Mouse (Mus musculus) small intestine, adult 2 months (tissue): ENCODE measurements at regions not wholly inside any gene's neighbourhood (a gene's known extent, or its start where the extent isn't known, plus 50 kb on each side); places are given as distances from the start of the nearest gene placed in this dataset.

ENCODE experiments used
- H3K27ac ChIP-seq: fragments of 200-500 bp; 2 replicates; pipeline ENCODE4 v1.5.1; 2012; ENCODE audit warnings: low read depth, low read length, control low read depth, inconsistent platforms; ENCODE audit not compliant: insufficient read depth
- H3K27me3 ChIP-seq: fragments of 200-500 bp; 2 replicates; pipeline ENCODE4 v1.6.1; 2012; ENCODE audit warnings: mild to moderate bottlenecking, moderate library complexity, low read length, inconsistent platforms; ENCODE audit not compliant: control insufficient read depth, insufficient read depth
- H3K36me3 ChIP-seq: fragments of 200-500 bp; 2 replicates; pipeline ENCODE4 v1.6.1; 2012; ENCODE audit warnings: mild to moderate bottlenecking, low read length, control low read depth, inconsistent platforms; ENCODE audit not compliant: control insufficient read depth, insufficient read depth
- H3K4me1 ChIP-seq: fragments of 200-500 bp; 2 replicates; pipeline ENCODE4 v1.6.1; 2012; ENCODE audit warnings: low read length, inconsistent platforms, mixed read lengths; ENCODE audit not compliant: control insufficient read depth, insufficient read depth, insufficient read length
- H3K4me3 ChIP-seq: fragments of 200-500 bp; 2 replicates; pipeline ENCODE4 v1.5.1; 2012; ENCODE audit warnings: low read depth, mild to moderate bottlenecking, control low read depth, inconsistent platforms, low read length, moderate library complexity
- CTCF ChIP-seq: fragments of 200-500 bp; IDR thresholded peaks from 2 replicates; pipeline ENCODE4 v1.5.1; 2012; ENCODE audit warnings: low read depth, mild to moderate bottlenecking, control low read depth, inconsistent platforms, low read length, moderate library complexity, mixed read lengths; ENCODE audit not compliant: insufficient replicate concordance, insufficient read length; ENCODE audit errors: extremely low read depth
- POLR2A ChIP-seq: fragments of 200-500 bp; IDR thresholded peaks from 2 replicates; pipeline ENCODE4 v1.6.1; 2012; ENCODE audit warnings: low read depth, mild to moderate bottlenecking, control low read depth, inconsistent platforms, low read length, moderate library complexity
- WGBS: fragments of 180-500 bp; shearing (Covaris S2); methylation state at CpG from one replicate; pipeline ENCODE4 v1.1.7; 2018; 5-methylcytosine and 5-hydroxymethylcytosine counted together

DNA sequence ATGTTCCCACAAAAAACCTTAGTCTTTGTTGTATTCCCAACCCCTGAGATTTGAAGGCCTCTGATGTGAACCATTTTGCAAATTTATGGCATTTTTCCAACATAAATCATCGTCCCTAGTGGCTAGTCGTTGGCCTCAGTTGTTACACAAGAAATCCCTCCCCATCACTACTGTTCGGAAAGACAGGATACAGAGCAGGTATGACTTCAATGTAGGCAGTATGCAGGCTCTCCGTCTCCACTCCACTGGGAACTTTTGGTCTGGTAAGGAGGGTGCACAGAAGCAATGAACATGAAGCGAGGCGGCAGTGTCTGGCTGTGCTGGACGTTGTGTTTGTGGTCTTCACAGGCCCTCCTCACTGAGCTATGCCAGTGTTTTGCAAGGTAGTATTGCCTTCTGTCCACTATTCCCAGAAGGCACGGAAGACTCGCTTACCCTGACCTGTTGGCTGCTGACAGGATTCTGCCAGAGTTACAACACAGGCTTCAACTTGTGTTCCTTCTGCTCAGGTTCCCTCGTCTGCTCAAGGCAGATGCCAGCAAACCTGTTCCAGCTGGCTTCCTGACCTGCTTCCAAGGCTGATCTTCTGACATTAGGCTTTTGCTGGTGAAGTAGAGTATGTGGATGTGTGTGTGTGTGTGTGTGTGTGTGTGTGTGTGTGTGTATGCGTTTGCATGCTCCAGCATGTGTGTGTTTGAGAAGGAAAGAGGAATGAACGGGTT lies 80.0 kb upstream of the Pik3r1 start:
- Histone ChIP-seq H3K27ac (no peak overlapping the region), H3K27me3 (no peaks in the 10 kb centered on the region), H3K4me3 (no peak overlapping the region), H3K4me1 (no peaks in the 10 kb centered on the region), H3K36me3 (no peaks in the 10 kb centered on the region)
- no peak for TF ChIP-seq CTCF
- no peak for TF ChIP-seq POLR2A
- 78% methylated on average over 12 of the region's 12 CpGs for WGBS

DNA sequence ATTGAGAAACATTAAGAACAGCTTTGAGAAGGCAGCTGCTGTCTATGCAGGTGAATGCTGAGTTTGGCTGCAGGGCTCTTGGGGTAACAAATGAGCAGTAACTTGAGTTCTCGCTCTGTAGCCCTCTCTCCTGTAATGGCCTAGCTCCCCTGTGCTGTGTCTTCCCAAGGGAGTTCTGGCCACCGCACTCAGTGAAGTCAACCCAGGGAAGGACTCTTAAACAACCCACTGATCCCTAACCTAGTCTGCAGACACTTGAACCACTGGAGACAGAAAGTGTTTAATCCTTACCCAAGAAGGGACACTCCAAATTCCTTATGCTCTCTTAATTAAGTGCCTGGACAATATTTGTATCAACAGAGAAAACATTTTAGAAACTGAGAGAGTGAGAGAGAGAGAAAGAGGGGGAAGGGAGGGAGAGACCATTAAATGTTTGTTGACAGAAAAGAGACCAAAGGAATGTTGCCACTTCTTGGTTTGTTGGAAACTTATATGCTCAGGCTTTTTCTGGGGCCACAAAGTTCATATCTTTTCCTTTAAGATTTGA lies 80.7 kb upstream of the Pik3r1 start:
- 85% methylated on average over 2 of the region's 2 CpGs for WGBS
- Histone ChIP-seq H3K36me3 (no peaks in the 10 kb centered on the region), H3K27me3 (no peaks in the 10 kb centered on the region), H3K27ac (no peak overlapping the region), H3K4me1 (no peaks in the 10 kb centered on the region), H3K4me3 (no peak overlapping the region)
- TF ChIP-seq CTCF (no peak), POLR2A (no peak)

DNA sequence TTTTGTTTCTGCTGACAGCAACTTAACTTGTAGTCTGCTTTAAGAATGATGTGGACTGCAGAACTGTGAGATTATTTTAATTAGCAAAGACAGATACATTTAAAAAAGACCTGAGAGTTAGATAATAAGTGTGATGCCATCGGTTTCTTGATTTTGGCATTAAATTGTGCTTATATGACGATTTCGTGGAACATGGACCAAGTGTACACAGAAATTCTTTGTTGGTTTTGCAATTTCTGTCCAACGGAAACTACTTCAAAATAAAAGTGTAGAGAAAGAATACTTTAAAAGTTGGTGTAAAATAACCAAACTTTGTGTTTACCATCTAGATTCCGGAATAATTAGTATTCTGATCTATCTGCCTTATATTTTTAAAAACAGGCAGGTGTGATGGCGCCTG lies 81.4 kb upstream of the Pik3r1 start:
- 88% methylated on average over 6 of the region's 6 CpGs for WGBS

DNA sequence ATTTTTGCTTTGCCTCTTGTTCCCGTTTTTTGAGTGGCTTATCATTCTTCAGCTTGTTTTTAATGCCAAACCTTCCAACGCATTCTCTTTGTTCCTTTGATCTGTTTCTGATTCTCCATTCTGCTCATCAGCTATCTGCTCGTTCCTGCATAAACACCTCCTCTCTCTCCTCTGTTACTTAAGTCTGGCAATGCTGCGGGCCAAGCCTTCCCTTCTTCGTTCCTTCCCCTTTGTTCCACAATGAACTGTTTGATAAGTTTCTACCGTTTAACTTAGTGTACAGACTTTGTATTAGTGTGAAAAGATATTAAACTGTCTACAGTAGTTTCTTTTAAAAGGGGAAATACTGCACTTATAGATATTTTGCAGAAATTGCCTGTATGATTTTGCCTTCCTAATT lies 83.3 kb upstream of the Pik3r1 start:
- Histone ChIP-seq H3K36me3 (no peaks in the 10 kb centered on the region), H3K4me3 (no peak overlapping the region), H3K27ac (no peak overlapping the region), H3K27me3 (no peaks in the 10 kb centered on the region), H3K4me1 (no peaks in the 10 kb centered on the region)
- TF ChIP-seq CTCF (no peak), POLR2A (no peak)
- 74% methylated on average over 6 of the region's 6 CpGs for WGBS

More for the DNA sequence above, 81.4 kb upstream of the Pik3r1 start:
- Histone ChIP-seq H3K4me1 (no peaks in the 10 kb centered on the region), H3K4me3 (no peak overlapping the region), H3K27me3 (no peaks in the 10 kb centered on the region), H3K36me3 (no peaks in the 10 kb centered on the region), H3K27ac (no peak overlapping the region)
- TF ChIP-seq POLR2A (no peak), CTCF (no peak)

DNA sequence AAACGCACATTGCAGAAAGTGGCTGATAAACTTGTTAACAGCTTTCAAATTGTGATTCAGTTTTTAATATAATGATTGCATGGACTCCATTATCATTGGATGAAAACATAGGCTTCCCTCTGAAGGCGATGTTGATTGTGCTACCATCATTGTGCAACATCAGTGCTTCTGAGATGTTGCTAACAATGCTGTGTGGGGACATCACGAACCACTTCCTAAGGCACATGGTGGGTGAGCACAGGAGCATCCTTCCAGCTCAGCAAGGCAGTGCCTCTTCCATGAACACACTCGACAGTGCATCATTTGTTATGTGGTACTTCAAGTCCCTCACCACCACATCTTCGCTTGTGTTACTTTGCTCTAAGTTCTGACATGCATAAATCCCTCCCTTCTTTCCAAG lies 84.9 kb upstream of the Pik3r1 start:
- WGBS, result 94% methylated on average over 5 of the region's 5 CpGs
- no peak overlapping the region for H3K27ac ChIP-seq
- H3K4me1 ChIP-seq, result no peaks in the 10 kb centered on the region
- no peaks in the 10 kb centered on the region for H3K27me3 ChIP-seq
- TF ChIP-seq CTCF, result no peak
- no peak for TF ChIP-seq POLR2A
- no peaks in the 10 kb centered on the region for H3K36me3 ChIP-seq
- H3K4me3 ChIP-seq, result no peak overlapping the region

DNA sequence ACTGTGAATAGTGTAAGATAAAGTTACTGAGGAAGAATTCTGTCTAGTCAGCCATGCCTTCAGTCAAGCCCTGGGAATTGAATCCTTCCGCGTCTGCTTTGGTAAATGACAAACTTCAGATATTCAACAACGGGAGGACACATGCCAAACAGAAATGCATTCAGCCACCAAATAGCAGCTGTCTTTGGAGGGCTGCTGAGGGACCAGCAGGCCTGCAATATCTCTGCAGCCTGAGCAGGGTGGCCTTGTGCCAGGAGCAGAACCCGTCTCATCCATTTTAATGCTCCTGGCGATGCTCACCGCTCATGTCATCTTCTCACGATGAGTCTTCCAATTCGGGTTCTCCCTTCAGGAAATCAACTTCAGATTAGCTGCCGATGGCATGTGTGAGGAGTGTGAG lies 87.1 kb upstream of the Pik3r1 start:
- Histone ChIP-seq H3K4me1 (no peaks in the 10 kb centered on the region), H3K27ac (no peak overlapping the region), H3K4me3 (no peak overlapping the region), H3K27me3 (no peaks in the 10 kb centered on the region), H3K36me3 (no peaks in the 10 kb centered on the region)
- 85% methylated on average over 9 of the region's 9 CpGs for WGBS
- TF ChIP-seq CTCF, result no peak
- no peak for TF ChIP-seq POLR2A

DNA sequence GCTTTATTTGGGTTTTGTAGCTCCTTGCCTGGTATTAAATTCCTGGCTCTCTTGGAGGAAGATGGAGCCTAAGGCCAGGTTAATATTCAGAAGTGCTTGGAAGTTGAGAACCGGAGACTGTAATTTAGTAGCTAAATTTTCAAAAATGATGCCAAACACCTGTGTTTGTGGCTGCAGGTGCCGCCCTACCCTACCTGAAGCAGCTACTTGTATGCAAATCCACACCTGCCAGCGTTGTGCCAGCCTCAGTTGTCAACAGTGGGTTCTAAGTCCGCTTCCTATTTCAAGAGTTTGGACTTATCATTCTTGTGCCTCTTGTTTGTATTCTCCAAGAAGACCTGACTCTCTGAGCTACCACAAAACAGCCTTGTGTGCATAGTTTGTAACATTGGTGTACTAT lies 92.7 kb upstream of the Pik3r1 start:
- 24% methylated on average over 4 of the region's 4 CpGs for WGBS
- H3K36me3 ChIP-seq, result no peaks in the 10 kb centered on the region
- no peak overlapping the region for H3K4me3 ChIP-seq
- TF ChIP-seq CTCF, result no peak
- peaks cover 7% of the 10 kb centered on the region for H3K4me1 ChIP-seq
- no peak overlapping the region for H3K27ac ChIP-seq
- H3K27me3 ChIP-seq, result no peaks in the 10 kb centered on the region
